Mouse (Mus musculus) MEL-GATA-1-ER (cell line): ENCODE results near the gene Gm10577.

ENCODE experiments used
- DNase-seq: peaks from one replicate; pipeline ENCODE4 v3.0.0-alpha.2; 2012; ENCODE audit warnings: low read depth; ENCODE audit errors: extremely low read depth

The Gm10577 gene

GRCm38 (mm10) chr4:100995617-100996016 lies 24.9 kb downstream of the Gm10577 start:
- no peak for DNase-seq

DNA sequence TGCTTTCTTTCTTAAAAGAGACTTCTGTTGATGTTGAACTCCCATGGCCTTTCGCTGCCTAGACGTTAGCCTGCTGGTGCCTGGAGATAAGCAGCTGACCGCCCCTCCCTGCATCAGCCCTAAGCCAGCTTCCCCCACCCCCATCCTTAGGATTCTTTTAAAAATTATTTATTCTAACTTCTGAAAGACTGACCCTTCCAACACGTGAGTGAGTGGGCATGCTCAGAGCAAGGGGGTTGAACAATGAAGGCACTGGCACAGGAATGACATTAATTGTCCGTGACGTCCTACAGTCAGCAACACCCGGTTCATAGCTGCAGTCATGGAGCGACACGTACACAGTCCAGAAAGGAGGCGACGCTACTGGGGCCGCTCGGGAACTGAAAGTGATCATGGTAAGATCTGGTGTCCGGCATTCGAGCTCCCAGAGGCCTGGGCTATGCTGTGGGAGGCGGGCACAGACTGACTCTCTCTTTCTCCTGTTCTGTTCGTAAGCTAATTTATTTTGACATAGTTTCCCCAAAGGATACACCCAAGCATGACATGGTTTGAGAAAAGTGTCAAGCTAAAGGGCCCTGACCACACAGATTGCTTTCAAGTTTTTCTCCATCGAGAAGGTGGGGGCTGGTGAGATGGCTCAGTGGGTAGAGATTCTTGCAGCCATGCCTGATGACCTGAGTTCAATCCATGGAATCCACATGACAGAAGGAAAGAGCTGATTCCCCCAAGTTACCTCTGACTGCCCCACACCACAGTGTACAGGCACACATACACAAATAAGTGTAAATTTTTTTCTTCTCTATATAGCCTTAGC lies 25.8 kb downstream of the Gm10577 start:
- DNase-seq, result peak; percentile 66

GRCm38 (mm10) chr4:100992086-100992485 lies 28.4 kb downstream of the Gm10577 start:
- DNase-seq, result no peak

GRCm38 (mm10) chr4:100990996-100991395 lies 29.5 kb downstream of the Gm10577 start:
- DNase-seq, result no peak

DNA sequence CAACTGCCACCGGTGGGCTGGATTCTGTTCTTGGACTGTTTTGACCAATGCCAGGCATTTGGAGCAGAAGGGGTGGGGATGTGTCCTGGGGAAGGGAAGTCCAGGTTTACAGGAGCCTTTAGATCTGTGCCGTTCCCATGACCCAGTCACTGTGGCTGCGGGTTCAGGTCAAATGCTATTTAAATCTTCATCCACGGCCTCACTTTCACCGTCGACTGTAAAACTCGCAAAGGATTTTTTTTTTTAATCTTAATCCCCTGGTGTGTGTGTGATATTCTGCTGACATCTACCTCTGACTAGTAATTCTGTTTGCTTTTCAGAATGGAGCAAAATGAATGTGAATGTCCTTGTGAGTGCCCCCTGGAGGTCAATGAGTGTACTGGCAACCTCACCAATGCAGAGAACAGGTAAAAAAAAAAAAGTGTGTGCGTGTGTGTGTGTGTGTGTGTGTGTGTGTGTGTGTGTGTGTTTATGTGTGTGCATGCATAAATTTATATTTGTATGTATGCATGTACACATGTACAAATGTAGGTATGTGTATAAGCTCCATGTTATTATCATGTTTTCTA lies 32.2 kb downstream of the Gm10577 start:
- no peak for DNase-seq

GRCm38 (mm10) chr4:100987187-100987586 lies 33.3 kb downstream of the Gm10577 start:
- DNase-seq, result no peak

DNA sequence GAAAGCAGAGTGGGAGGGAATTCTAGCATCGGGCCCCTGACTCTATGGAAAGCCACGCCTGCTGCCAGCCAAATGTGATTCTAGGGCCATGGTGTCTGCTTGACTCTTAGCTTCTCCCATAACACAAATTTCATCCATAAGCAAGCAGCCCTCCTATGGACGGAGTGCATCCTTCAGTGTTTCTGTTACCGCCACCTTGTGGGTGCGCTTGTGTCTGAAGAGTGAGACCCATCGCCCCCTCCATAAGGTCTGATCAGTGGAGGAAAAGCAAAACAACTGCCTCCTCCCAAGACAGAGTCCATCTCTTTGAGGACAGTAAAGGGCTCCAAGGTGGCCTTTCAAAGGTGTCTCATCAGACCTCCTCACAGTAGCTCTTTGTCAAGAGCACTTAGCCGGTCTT lies 43.0 kb downstream of the Gm10577 start:
- no peak for DNase-seq

DNA sequence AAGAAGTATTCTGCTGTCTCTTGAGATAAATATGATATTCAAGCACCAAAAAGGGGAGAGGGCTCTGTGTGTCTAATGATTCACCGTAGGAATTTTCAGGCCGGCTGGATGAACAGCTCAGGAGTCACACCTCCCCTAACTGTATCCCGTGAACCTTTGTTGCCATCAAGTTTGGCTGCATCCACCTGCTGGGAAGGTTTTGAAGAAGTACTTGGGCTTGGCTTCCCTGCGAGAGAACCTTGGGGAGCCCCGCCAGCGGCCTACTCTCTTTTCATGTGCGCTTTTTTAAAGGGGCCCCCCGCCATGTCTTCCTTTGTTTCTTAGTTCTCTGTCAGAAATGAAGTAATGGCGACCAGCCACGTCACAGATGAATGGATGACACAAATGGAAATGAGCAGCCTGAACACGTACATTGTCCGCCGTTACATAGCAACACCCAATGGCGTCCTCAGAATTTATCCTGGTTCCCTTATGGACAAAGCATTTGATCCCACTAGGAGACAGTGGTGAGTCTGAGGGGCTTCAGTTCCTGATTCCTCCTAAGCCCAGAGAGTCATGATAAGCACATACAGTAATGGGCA lies 46.0 kb downstream of the Gm10577 start:
- no peak for DNase-seq

DNA sequence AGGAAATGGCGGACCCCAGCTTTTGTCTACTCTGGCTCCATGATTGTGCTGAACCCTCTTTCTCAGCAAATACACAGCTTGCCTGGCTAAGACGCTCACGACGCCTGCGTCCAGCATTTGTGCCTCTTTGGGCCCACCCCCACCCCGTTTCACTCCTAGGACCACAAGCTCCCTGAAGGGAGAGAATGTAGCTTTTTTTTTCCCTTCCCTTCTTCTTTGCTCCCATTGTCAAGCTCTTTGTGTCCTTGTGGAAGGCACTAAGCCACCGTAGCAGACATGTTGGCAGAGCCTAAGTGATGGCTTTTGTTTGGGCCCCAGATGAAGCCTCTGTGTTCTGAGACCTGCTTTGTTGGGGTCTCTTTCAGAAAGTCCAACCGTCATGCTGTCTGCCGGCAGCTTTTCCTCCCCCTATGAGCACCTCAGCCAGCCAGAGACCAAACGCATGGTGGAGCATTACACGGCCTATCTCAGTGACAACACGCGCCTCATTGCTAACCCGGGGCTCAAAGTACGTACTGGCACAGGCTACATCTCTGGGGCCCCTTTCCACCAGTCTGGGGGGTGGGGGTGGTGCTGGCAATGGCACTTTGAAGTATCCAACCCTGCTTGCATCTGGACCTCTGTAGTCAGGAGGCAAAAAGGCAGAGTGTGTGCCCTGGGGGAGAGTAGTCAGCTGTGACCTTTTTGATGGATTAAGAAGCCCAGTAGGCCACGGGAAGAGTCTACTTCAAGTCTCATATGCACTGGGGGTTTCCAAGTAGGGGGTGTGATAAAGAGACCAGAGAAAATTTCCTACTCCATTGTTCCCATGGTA lies 46.6 kb downstream of the Gm10577 start:
- DNase-seq, result no peak
